Mouse (Mus musculus) limb, embryonic 14.5 days (tissue): ENCODE measurements around the gene Thap7. TPM values are rescaled to one million over a fixed set of nuclear protein-coding genes. Genes with fewer than 3 reads are reported as not detected.
A peak's percentile ranks its signal among the peaks of the same experiment; 100 is the strongest.

Experiments used
- ATAC-seq: fragments of 200-750 bp; cut with Nextera tagmentation; 2 replicates; pipeline ENCODE4 v1.8.0; 2017; ENCODE audit warnings: low read depth, moderate number of reproducible peaks, moderate TSS enrichment; ENCODE audit not compliant: low FRiP score
- DNase-seq: peaks from one replicate; pipeline ENCODE4 v3.0.0-alpha.2; 2015; ENCODE audit warnings: low spot score
- H3K27ac ChIP-seq: fragments of 300-500 bp; sonication (generic); replicated peaks from 2 replicates; pipeline ENCODE4 v1.5.1; 2014; ENCODE audit warnings: low read depth, mild to moderate bottlenecking, low read length, moderate library complexity, mixed read lengths
- H3K27me3 ChIP-seq: fragments of 300-500 bp; sonication (generic); 2 replicates; pipeline ENCODE4 v1.6.1; 2014; ENCODE audit warnings: low read length, mixed read lengths; ENCODE audit not compliant: control insufficient read depth, insufficient read depth
- H3K36me3 ChIP-seq: fragments of 300-500 bp; sonication (generic); 2 replicates; pipeline ENCODE4 v1.6.1; 2014; ENCODE audit warnings: mild to moderate bottlenecking, low read length, moderate library complexity, mixed read lengths; ENCODE audit not compliant: control insufficient read depth, insufficient read depth
- H3K4me1 ChIP-seq: fragments of 300-500 bp; sonication (generic); 2 replicates; pipeline ENCODE4 v1.6.1; 2014; ENCODE audit warnings: antibody characterized with exemption, low read length, mixed read lengths; ENCODE audit not compliant: control insufficient read depth, insufficient read depth
- H3K4me2 ChIP-seq: fragments of 300-500 bp; sonication (generic); replicated peaks from 2 replicates; pipeline ENCODE4 v1.6.1; 2014; ENCODE audit warnings: low read depth, mild to moderate bottlenecking, low read length, moderate library complexity; ENCODE audit not compliant: severe bottlenecking
- H3K4me3 ChIP-seq: fragments of 300-500 bp; sonication (generic); replicated peaks from 2 replicates; pipeline ENCODE4 v1.5.1; 2014; ENCODE audit warnings: low read length
- H3K9ac ChIP-seq: fragments of 300-500 bp; sonication (generic); 2 replicates; pipeline ENCODE4 v1.6.1; 2014; ENCODE audit warnings: mild to moderate bottlenecking, low read depth, low read length, moderate library complexity; ENCODE audit not compliant: severe bottlenecking
- H3K9me3 ChIP-seq: fragments of 300-500 bp; sonication (generic); 2 replicates; pipeline ENCODE4 v1.6.1; 2016; ENCODE audit warnings: low read length; ENCODE audit not compliant: control insufficient read depth
- POLR2A ChIP-seq: fragments of 200-500 bp; IDR thresholded peaks from 2 replicates; pipeline ENCODE4 v1.8.0; 2012; ENCODE audit warnings: inconsistent platforms, mild to moderate bottlenecking, moderate library complexity, borderline replicate concordance; ENCODE audit not compliant: insufficient read depth, insufficient read length; ENCODE audit errors: extremely low read depth
- WGBS: fragments of 180-500 bp; shearing (Covaris S2); extraction: QIAGEN DNeasy Blood & Tissue Kit; methylation state at CpG from one replicate; pipeline ENCODE4 v1.1.7; 2014; 5-methylcytosine and 5-hydroxymethylcytosine counted together
- polyA plus RNA-seq, 2 experiments: library from polyadenylated mRNA; depleted of rRNA in 1 of 2; stranded (reverse) in 1 of 2; unstranded in 1 of 2; fragments of >200 nt; fragmentation: Nextera tagmentation in 1 of 2; extraction: Ambion mirVana in 1 of 2; gene quantifications; 2 replicates each; pipeline versions ENCODE4 v1.2.1 to v1.2.3; 2012 to 2014

Thap7 gene
- polyA plus RNA-seq, 2 experiments = 63.2 to 91.9 TPM

DNA sequence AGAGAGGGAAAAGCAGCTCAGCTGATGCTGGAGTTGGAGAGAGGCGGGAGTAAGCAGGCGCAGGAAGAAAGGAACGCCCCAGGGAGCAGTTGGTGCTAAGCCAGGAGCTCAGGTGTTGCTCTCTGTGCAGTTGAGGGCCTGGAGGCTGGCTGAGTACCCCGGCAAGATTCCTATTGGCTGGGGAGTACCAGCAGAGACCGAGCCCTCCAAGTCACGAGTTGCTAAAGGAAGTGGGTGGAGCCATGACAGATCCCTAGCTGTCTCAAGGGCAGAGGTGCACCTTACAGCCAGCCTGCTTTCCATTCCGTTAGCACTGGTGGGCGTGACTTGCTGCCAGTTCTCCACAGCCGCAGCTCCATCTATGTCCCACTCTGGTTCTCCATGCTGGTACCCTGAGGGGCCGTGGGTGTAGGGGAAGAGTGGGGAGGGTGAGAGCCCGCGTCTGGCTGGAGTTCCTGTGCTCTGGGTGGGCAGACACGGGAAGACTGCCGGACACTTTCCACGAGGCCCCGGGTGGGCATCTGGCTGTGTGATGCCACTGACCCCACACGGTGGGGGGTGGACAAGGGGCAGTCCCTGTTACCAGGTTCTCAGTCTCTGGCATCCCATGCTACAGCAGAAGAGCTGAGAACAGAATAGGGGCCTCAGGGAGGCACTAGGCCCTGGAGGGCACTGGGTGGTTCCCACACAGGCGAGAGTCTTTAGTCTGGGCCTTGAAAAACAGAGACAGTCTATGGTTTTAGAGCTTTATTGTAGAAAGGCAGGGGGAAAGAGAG is 23.2 kb upstream of the Thap7 start:
- Histone ChIP-seq H3K36me3 (no peaks in the 10 kb centered on the region), H3K9ac (peak overlapping the region; percentile 3; the same call in 1 of the 2 replicates), H3K27ac (peak overlapping the region; percentile 56; the same call in 1 of the 2 replicates), H3K4me2 (peak overlapping the region; percentile 44), H3K9me3 (no peaks in the 10 kb centered on the region), H3K4me3 (peak overlapping the region; percentile 14; the same call in 1 of the 2 replicates), H3K4me1 (peaks cover 19% of the 10 kb centered on the region), H3K27me3 (no peaks in the 10 kb centered on the region)
- TF ChIP-seq POLR2A = no peak
- DNase-seq (peak; percentile 83), ATAC-seq (peak; percentile 87)
- 10% methylated on average over 18 of the region's 18 CpGs for WGBS

DNA sequence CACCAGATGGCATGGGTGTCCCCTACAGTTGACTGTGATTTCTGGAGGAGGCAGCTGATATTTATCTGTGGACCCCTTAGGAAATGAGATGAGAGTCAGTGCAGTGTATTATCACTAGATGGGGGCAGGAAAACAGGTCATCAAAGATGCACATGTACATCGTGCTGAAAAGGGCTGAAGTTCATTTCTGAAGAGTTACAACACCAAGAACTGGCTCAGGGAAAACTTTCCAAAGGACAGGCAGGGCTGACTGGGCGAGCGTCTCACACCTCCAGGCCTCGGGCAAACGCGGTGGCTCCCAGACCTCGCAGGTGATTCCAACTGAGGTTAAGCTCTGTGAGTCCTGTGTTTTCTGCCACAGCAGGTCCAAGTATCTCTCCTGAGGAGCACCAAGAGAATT is 21.9 kb upstream of the Thap7 start:
- no peak overlapping the region for H3K9ac ChIP-seq
- no peak overlapping the region for H3K4me2 ChIP-seq
- TF ChIP-seq POLR2A = no peak
- no peak overlapping the region for H3K27ac ChIP-seq
- no peak overlapping the region for H3K4me3 ChIP-seq
- WGBS = 69% methylated on average over 7 of the region's 7 CpGs
- ATAC-seq (no peak), DNase-seq (no peak)
- H3K36me3 ChIP-seq = no peaks in the 10 kb centered on the region
- no peaks in the 10 kb centered on the region for H3K27me3 ChIP-seq
- H3K4me1 ChIP-seq = 0 out of 2 replicates have a peak, but pooled peaks cover 10% of the 10 kb centered on the region
- no peaks in the 10 kb centered on the region for H3K9me3 ChIP-seq

DNA sequence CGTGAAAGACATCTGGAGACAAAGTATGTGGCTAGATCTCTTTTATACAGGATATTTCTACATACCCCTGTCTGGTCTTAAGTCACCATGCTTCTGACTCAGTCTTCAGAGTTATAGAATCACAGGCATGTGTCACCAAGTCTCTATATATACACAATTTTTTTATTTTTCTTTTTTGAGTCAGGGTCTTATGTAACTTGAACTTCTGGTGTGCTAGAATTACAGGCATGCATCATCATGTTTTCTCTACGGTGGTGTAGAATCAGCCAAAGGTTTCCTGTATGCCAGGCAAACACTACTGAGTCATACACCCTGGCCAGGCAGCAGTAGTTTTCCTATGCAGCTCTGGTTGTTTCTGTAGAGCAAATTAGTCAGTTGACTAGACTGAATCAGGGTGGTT is 11.7 kb upstream of the Thap7 start:
- 64% methylated on average over 2 of the region's 2 CpGs for WGBS
- Histone ChIP-seq H3K27me3 (no peaks in the 10 kb centered on the region), H3K27ac (no peak overlapping the region), H3K4me1 (no peaks in the 10 kb centered on the region), H3K9me3 (no peaks in the 10 kb centered on the region), H3K4me2 (no peak overlapping the region), H3K36me3 (no peaks in the 10 kb centered on the region), H3K9ac (no peak overlapping the region), H3K4me3 (no peak overlapping the region)
- TF ChIP-seq POLR2A = no peak
- no peak for ATAC-seq
- no peak for DNase-seq

DNA sequence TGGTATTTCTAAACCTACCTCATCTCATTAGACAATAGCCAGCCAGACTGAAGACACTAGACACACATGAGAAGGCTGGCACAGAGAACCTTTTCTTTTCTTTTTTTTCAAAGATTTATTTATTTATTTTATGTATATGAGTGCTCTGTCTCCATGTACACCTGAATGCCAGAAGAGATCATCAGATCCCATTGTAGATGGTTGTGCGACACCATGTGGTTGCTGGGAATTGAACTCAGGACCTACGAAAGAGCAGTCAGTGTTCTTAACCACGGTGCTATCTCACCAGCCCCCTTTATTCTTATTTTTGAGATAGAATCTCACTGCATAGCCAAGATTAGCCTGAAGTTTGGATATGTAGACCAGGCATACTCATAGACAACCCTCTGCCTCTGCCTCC is 5.6 kb upstream of the Thap7 start:
- TF ChIP-seq POLR2A = no peak
- Histone ChIP-seq H3K36me3 (no peaks in the 10 kb centered on the region), H3K4me3 (no peak overlapping the region), H3K27me3 (no peaks in the 10 kb centered on the region), H3K9me3 (no peaks in the 10 kb centered on the region), H3K4me2 (no peak overlapping the region), H3K9ac (no peak overlapping the region), H3K27ac (no peak overlapping the region), H3K4me1 (peaks cover 4% of the 10 kb centered on the region)
- WGBS = 87% methylated on average over 3 of the region's 3 CpGs
- no peak for ATAC-seq
- DNase-seq = no peak

DNA sequence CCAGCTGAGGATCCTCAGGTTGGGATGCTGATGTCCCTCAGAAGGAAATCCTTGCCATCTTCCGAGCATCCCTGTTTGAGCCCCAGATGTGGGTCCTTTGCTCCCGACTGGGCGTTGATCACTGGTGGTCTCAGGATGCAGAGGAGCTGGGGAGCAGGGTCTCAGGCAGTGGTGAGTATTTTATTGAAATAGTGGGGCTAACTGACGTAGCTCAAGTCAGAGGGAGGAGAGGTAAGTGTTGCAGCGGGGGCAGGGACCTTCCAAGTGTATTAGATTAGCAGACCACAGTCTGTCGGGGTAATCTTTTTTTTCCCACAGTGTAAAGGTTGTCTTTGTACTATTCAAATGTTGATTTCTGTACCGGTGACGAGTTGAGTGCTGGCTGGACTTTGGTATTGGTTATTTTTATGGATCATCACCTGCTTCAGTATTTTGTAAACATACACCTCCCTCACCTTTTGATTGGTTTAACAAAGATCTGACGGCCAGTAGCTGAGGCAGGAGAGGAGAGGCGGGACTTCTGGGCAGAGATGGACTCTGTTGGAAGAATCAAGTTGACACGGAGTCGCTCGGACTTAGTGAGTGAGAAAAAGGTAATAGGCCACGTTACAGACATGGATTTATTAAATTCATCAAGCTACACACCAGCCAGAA is 1.9 kb upstream of the Thap7 start:
- ATAC-seq (no peak), DNase-seq (no peak)
- H3K36me3 ChIP-seq = peaks cover 18% of the 10 kb centered on the region
- H3K4me3 ChIP-seq = no peak overlapping the region
- no peak overlapping the region for H3K9ac ChIP-seq
- H3K4me2 ChIP-seq = no peak overlapping the region
- no peak for TF ChIP-seq POLR2A
- H3K4me1 ChIP-seq = peaks cover 15% of the 10 kb centered on the region
- 73% methylated on average over 14 of the region's 14 CpGs for WGBS
- H3K27ac ChIP-seq = no peak overlapping the region
- no peaks in the 10 kb centered on the region for H3K27me3 ChIP-seq
- H3K9me3 ChIP-seq = no peaks in the 10 kb centered on the region
